Mouse (Mus musculus): ENCODE results near the gene Iqcf3.

The Iqcf3 gene

DNA sequence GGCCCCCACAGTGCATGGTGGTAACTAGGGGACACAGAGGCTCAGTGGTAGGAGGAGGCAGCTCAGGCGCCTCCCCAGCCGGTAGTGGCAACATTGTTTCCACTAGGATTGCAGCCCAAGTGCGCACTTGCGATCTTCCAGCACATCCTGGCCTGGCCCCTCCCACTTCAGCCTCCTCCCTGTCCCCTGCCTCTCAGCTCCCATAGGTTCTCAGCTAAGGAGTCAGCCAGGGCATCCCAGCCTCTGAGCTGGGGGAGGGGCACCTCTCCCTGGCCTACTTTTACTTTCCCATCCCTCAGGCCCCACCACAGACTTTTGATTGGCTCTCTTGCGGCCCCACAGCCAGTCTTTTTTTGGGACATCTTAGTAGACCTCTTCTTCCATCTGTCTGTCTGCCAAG lies 89.5 kb downstream of the Iqcf3 start:
- peak in 1 of 2 experiments; percentile 48 for DNase-seq (ENCODE audit: low spot score in 2 of 2)

DNA sequence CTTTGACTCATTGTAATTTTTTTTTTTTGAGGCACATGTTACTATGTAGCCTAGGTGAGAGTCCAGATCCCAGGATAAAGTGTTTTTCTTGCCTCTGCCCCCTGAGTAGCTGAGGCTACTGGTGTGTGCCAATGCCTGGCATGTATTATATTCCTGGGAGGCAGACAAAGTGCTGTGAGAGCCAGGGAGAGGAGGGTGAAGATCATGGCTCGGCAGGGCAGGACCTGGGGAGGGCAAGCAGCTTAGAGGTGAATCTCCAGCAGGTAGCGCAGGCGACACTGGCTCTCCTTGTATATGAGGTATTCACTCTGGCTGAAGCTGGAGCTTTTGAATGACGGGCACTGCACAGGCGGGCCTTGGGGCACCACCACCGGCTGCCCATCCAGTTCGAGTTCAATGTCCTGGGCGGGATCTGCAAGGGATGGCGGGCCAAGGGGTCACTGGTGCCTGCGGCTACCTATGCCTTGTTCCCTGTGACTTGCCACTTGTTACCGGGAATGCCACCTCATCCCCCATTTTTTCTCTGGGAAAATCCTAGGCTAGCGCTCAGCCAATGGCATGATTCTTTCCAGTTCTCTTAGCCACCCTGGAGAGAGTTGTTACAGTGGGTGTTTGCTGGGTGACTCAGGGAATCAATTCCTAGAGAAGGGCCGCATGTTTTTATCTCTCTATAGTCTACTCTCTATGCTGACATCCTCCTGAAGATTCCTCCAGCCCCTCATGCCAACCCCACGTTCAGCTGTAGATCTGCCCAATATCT lies 90.3 kb downstream of the Iqcf3 start:
- no peak for DNase-seq (ENCODE audit: low spot score in 2 of 2)

DNA sequence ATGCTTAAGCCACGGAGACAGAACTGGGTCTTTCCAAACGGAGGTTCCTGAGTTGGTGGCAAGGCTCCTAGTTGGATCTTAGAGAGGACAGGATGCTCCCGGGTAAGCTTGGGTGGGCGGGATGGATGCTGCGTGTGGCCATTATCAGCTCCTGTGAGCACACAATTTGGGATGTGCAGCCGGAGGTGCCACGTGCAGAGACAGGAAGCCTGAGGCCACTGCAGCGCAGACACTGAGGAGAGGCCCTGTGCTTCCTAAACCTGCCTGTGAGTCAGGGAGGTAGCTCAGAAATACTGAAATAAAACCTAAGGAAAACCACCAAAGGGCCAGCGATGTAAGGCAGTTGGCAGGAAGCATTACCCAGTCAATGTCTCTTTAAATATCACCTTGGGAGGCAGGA lies 91.7 kb downstream of the Iqcf3 start:
- no peak for DNase-seq (ENCODE audit: low spot score in 2 of 2)

DNA sequence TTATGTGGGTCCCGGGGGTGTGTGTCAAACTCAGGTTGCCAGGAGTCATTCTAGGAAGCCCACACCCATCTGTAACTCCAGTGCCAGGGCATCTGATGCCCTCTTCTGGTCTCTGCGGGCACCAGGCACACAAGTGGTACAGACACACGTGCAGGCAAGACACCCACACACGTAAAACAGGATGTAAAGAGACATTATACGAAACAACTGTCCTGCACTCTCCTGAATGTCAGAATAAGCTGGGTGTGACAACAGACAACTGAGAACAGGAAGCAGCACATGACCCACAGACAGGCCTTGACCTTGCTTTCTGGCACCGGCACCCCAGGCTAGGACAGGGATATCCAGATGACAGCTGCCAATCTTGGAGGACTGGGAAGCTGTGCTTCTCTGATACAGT lies 92.1 kb downstream of the Iqcf3 start:
- DNase-seq (ENCODE audit: low spot score in 2 of 2) = no peak

DNA sequence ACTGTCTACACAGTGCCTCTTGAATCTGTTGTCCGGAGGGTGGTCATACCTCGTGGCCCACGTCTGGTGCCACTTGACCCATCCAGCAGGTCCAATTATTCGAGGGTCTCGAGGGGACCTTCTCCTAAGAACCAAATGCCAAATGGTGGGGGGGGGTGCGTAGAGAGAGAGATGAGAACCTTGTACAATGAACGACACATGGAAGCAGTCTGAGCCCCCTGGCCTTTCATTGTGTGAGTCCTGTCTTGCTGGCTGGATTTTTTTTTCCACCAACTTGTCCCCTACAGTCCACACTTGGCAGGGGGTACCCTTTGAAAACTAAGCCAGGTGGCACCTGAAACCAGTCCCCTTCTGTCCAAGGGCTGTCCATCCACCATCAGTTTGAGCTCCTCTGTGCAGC lies 93.7 kb downstream of the Iqcf3 start:
- no peak for DNase-seq (ENCODE audit: low spot score in 2 of 2)

DNA sequence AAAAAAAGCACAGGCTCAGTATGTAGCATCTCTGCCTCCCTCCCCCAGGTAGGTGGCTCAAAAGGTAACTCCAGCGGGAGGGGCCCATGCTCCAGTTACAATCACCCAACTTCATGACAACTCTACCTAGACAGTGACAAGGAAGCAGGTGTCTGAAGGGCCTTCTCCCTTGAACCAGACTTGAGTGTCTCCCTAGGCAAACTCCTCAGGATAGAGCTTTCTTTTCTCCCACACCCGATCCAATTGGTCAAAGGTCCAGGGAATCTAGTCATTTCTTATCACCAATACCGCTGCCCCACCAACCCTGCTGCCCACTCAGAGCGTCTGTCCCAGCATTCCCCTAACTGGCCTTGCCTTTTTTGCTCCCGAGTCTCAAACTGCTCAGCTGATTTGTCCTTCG lies 94.7 kb downstream of the Iqcf3 start:
- DNase-seq (ENCODE audit: low spot score in 2 of 2) = no peak

DNA sequence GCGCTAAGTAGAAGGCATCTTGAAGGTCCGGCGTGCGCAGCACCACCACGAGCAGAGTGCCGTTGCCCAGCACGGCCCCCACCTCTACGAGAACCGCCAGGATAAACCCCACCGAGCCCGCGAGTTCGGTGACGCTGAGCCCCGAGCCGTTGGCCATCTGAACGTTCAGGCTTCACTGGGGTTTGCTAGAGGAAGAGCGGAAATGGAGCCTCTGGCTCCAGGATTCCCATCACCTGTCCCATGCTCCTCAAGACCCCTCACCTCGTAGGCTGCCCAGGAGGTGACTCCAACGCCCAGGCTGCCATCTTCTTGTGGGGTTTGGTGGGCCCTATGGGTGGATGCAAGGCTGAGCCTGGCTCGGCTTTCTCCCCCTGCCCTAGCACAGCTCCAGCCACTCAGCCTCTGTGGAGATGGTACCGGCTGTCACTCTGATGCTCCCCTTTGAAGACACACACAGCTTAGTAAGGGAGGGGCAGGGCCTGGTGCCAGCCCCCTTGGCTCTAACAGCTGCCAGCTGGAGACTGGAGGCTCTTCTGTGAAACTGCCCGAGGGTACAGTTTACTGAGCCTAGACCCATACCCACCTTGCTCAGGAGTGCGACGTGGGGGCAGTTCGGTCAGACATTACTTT lies 95.7 kb downstream of the Iqcf3 start, which contains the start of gene Gpr62:
Gpr62 (minus strand) TSS at position 368 of the 630 bp plus-strand sequence.
- no peak for DNase-seq (ENCODE audit: low spot score in 2 of 2)

DNA sequence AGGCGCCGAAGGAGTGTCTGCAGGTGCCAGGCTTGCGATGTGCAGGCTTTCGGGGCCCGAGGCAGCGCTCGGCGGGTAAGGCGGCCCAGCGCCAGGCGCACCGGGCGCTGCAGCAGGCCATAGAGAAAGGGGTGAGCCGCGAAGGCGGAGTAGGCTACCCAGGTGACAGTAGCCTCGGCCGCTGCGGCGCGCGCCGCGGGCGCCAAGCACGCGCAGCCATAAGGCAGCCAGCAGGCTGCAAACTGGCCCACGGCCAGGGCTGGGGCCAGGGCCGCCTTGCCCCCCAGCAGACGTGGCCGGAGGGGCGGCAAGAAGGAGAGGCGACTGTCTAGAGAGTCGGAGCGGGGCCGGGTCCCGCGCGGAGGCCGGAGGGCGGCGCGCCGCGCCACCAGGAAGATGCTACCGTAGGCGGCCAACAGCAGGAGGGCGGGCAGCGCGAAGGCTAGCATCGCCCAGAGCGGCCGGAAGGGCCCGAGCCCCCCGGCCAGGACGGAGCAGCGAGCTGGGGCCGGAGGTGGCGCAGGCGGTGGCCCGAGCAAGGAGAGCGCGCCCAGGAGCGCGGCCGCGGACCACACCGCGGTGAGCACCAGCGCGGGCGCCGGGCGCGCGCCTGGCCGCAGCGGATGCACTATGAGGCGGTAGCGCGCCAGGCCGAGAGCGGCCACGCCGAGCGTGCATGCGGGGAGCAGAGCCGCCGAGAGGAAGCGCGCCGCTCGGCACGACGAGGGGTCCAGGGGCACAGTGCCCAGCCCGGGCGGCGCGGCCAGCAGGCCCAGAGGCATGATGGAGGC lies 96.5 kb downstream of the Iqcf3 start:
- DNase-seq (ENCODE audit: low spot score in 2 of 2) = peak in 1 of 2 experiments; percentile 50

DNA sequence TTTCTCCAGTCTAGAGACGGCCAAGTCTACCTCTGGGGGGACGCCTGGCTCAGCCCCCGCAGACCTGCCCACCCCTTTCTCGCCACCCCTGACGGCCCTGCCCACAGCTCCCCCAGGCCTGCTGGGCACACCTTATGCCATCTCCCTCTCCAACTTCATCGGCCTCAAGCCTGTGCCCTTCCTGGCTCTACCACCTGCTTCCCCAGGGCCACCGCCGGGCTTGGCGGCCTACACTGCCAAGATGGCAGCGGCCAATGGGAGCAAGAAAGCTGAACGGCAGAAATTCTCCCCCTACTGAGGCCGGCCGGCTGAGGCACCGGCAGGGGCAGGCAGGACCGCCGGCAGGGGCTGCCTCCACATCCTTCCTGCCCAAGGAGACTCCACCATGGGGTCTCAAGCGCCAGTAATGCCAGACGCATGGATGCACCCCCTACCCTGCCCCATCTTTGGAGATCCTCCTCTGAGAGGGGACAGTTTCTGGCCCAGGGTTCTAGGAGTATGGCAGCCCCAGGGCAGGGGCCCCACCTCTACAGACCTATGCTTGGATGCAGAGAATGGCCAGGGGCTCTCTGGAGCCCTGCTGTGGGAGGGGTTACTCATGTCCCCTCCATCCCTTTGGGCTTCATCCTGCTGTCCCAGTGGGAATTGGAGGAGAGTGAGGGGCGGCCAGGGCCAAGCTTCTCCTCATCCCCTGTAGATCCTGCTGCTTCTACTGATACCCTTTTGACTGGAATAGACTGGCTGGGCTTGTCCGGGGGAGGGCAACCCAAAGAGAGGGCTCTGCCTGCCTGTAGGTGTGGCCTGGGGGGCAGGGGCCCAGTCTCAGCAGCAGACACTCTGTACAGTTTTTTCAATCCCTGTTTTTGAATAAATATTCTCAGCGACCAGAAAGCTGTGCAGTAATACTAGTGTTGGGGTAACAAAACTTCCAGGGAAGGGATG lies 98.0 kb downstream of the Iqcf3 start:
- no peak for DNase-seq (ENCODE audit: low spot score in 2 of 2)

DNA sequence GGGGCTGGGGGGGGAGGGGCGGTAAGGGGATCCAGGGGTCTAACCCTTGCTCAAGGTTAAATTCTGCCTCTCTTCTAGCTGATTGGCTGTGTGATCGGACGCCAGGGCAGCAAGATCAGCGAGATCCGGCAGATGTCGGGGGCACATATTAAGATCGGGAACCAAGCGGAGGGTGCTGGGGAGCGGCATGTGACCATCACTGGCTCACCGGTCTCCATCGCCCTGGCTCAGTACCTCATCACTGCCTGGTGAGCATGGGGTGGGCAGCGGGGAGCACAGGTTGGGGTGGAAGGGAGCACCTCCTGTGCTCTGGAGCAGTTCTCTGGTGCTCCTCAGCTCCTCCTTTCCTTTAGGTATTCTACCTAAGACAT lies 99.0 kb downstream of the Iqcf3 start:
- no peak for DNase-seq (ENCODE audit: low spot score in 2 of 2)

DNA sequence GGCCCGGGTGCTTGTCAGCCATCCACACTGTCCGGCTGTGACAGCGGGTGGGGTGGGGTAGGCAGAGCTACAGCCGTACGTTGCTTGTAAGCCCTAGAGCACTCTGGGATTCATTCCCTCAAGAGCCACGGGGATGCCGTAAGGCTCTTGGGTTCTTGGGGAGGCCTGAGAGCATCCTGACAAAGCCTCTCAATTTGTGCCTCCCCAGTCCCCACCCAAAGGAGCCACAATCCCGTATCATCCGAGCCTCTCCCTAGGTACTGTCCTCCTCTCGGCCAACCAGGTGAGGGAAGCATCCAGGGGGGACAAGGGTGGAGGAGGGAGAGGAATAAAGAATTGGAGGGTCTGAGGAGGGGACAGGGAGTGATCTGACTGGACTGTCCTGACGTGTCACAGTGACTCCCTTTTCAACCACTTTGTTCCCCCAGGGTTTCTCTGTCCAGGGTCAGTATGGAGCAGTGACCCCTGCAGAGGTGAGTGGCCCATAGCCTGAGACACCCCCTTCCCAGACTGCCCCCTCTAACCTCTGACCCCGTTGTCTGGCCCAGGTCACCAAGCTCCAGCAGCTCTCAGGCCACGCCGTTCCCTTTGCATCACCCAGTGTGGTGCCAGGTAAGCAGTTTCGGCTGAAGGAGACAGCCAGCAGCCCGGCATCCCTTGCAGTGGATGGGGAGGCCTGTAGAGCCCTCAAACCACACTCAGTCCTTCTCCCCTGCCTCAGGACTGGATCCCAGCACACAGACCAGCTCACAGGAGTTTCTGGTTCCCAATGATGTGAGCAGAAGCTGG lies 99.6 kb downstream of the Iqcf3 start:
- no peak for DNase-seq (ENCODE audit: low spot score in 2 of 2)

DNA sequence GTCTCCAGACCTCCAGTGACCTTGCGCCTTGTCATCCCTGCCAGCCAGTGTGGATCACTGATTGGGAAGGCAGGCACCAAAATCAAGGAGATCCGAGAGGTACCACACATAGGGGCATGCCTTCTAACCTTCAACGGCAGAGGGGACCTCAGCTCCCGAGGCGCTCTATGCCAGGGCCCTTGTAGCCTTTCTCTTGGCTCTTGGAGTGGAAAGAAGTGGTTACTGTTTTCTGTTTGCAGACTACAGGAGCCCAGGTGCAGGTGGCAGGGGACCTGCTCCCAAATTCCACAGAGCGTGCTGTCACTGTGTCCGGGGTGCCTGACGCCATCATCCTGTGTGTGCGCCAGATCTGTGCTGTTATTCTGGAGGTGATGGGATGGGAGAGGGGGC lies 100.4 kb downstream of the Iqcf3 start:
- no peak for DNase-seq (ENCODE audit: low spot score in 2 of 2)

DNA sequence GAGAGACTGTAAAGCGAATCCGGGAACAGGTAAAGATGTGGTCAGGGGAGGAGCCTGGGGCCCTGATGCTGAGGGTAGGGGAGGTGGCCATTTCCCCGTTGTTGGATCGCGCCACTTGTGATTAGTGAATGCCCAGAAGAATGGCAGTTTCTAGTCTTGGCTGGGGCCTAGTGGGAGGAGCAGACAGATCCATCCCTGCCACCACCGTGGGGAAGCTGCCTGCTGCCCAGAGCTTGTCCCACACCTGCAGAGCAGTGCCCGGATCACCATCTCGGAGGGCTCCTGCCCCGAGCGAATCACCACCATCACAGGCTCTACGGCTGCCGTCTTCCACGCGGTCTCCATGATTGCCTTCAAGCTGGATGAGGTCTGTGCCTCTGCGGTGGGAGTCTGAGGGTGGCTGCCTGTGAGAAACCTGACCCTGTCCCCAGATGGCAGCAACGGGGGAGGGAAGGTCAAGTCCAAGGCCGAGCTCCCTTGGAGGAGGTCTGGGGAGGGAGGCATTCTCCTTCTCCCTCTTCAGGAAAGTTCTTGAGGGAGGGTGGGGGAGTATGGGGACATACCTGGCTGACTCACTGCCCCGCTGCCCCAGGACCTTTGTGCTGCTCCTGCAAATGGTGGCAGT lies 100.9 kb downstream of the Iqcf3 start:
- no peak for DNase-seq (ENCODE audit: low spot score in 2 of 2)

DNA sequence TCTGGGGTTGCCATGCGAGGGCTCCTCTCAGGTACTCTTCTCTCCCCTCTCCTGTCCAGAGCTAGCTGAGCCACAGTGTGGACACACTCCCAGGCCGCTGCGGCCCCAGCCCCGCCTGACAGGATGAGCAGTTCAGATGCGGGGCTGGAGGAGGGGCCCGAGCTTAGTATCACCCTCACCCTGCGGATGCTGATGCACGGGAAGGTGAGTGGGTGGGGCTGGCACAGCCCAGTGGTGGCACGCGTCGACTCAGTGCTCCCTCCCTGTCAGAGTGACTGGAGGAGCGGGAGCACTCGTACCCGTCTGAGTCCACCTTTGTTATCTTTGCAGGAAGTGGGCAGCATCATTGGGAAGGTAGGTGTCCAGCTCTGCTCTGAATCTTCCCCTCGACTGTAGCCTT lies 101.5 kb downstream of the Iqcf3 start:
- DNase-seq (ENCODE audit: low spot score in 2 of 2) = no peak

DNA sequence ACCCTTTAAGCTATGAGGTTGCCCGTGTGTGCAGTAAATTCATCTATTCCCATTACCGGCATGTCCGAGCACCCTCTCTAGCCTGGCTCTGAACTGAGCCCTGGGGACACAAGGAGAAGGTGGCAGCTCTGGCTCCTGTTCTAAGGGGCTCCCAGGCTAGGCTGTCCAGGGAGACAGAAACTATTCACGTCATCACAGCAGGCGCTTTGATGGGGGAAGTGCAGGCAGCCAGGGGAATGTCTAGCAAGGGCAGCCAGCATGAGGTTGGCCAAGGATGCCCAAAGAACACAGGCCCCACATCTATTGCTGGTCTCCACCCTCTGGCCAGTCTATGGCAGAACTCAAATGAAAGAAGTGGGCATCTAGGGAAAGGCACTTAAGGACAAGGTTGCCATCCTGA lies 103.5 kb downstream of the Iqcf3 start:
- no peak for DNase-seq (ENCODE audit: low spot score in 2 of 2)

DNA sequence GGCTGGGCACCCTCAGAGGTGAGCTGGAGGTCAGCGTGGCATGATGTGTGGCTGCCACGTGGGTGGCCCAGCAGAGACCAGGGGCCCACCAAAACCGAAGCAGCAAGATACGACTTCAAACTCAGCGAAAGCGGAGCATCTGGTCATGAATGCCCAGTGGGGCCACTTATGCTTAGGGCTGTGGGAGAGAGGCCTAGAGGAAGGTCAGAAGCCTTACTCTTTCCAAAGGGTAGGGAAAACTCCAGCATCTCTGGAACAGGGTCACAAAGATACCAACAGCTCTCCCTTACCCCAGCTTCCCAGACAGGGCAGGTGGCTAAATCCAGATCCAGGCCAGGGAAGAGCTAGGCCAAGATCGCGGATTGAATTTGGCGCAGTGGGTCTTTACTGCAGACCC lies 104.3 kb downstream of the Iqcf3 start:
- DNase-seq (ENCODE audit: low spot score in 2 of 2) = no peak

DNA sequence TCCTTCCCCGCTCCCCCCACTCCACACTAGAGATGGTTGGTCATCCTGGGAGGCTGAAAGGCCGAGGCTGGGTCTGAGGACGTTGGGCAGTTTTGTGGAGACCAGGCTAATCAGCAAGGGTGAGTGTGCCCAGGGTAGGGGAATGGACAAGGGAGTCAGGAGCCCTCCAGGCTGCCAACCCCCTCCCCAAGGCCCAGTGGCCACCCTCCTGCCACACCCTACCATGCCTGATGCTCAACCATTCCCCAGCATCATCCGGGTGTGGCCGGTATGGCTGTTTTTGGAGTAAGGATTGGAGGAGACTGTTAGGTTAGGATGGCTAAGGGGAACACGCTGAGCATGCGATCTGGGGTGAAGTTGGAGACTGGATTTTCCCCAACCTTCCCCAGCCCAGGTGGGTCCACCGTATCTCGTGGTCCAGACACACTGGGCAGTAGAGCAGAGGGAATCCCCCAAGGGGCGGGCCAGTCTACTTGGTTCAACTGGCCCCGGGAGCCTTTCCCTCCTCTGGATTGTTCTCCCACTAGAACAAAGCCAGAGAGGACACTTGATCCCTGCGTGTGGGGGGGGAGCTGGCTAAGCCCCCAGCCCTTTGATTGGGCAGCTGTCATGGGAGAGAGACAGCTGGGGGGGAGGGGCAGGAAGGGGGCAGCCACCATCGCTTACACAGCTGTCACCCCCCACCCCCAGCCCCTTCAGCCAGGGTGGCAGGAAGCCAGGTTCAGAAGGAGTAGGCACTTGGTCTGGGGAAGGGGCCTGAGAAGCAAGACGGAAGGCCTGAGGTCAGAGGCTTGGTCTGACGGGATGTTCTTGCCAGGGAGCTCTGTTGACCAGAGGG lies 104.9 kb downstream of the Iqcf3 start:
- DNase-seq (ENCODE audit: low spot score in 2 of 2) = no peak

DNA sequence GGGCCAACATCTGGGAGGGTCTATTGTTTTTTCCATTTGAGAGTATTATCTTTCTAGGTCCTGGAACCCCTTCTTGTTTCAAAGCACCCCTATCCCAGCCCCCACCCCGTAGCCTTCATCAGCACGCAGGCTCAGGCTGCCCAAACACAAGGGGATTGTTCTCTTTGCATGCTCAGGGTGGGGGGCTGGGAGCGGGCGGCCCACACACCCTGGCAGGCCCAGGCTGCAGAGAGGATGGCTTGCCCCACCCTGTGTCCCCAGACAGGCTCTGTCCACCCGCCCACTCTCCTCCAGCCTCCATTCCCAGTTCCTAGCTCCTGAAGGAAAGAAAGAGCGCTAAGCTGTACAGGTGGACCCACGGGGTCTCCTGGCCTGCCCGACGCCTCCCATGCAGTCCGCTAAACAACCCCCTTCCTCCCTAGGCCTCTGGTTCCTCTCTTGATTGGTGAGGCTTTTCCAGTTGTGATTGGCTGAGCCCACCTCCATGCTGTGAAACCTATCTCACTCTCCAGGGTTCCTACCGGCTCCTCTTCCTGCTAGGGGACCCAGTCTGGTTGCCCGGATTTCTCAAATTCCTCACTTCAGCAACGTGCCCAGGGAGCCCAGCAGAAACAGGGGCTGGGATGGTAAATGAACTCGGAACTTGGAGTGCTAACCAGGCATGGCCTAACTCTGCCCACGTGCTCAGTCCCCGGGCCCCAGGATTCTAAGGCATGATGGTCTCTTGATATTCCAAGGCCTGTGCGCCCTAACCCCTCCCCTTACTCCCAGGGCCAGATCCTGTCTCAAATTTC lies 106.3 kb downstream of the Iqcf3 start:
- no peak for DNase-seq (ENCODE audit: low spot score in 2 of 2)

Data from urinary bladder, adult 18-20 months (tissue).